Mouse (Mus musculus): ENCODE results near the gene Clic4. TPM values are rescaled to one million over a fixed set of nuclear protein-coding genes. Genes with fewer than 3 reads are reported as not detected.

The Clic4 gene
- polyA plus RNA-seq, 1 experiment from 2014 or later: 200 TPM

DNA sequence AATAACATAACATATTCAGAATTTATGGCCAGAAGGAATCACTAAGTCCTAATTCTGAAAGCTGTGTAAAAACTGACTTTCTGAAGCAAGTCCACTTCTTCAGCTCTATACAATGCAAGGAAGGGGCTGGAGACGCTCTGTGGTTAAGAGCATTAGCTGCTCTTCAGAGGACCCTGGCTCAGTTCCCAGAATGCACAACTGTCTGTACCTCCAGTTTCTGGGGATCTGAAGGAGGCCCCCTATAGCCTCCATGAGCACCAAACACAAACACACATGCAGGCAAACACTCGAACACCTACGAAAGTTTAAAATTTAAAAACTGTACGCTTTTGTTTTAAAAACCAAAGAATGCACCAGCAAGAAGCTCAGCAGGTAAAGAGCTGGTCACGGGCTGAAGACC lies 31.5 kb downstream of the Clic4 start:
- peaks cover 24% of the 10 kb centered on the region for H3K36me3 ChIP-seq
- no peaks in the 10 kb centered on the region for H3K9me3 ChIP-seq (replicated peaks)
- H3K4me3 ChIP-seq (replicated peaks): no peak overlapping the region
- 69% methylated on average over 5 of the region's 5 CpGs for WGBS
- H3K9ac ChIP-seq: no peak overlapping the region
- H3K27me3 ChIP-seq: no peaks in the 10 kb centered on the region
- no peak for ATAC-seq (replicated peaks; ENCODE audit: low FRiP score)
- H3K27ac ChIP-seq: peak overlapping the region; percentile 83
- no peak overlapping the region for H3K4me2 ChIP-seq
- H3K4me1 ChIP-seq: peaks cover 71% of the 10 kb centered on the region

- H3K9me3 ChIP-seq (replicated peaks): no peaks in the 10 kb centered on the region
- H3K4me1 ChIP-seq: peaks cover 70% of the 10 kb centered on the region
- no peaks in the 10 kb centered on the region for H3K27me3 ChIP-seq
- no peak overlapping the region for H3K4me2 ChIP-seq
- H3K36me3 ChIP-seq: peaks cover 29% of the 10 kb centered on the region
- peak overlapping the region; percentile 83 for H3K27ac ChIP-seq
- 76% methylated on average over 3 of the region's 3 CpGs for WGBS
- no peak overlapping the region for H3K4me3 ChIP-seq (replicated peaks)
- no peak overlapping the region for H3K9ac ChIP-seq
- ATAC-seq (replicated peaks; ENCODE audit: low FRiP score): no peak
Observed at GRCm38 (mm10) chr4:135240329-135240728, 32.3 kb downstream of the Clic4 start.

DNA sequence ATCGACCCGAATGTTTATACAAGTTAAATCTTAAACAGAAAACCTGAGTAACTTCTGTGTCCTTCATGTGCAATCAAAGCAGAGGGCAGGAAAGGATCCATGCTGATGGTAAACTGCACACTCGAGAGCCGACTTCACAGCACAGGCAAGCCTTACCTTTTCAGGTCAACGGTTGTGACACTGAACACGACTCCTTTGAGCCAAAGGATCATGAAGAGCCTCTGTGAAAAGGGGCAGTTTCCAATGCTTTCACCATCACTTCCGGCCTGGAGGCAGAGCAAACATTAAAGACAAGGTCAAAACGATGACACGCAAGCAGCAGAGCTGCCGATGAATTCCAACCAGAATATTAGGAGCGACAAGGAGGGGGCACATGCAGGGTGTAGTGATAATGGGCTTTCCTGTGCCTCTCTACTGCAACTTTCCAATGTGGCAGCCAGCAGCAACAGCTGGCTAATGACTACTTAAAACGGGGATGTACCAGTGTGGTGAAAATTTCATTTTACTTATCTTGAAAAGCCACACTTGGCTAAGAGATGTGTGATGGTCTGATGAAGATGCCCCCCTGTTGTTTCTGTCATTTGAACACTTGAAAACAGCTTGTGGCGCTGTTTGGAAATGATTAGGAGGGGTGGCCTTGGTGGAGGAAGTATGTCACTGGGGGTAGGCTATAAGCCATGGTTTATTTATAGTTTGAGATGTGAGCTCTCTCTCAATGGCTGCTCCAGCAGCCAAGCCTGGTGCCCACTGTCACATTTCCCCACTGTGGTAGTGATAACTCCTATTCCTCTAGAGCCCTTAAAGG lies 33.7 kb downstream of the Clic4 start:
- Histone ChIP-seq H3K36me3 (peaks cover 29% of the 10 kb centered on the region), H3K4me2 (no peak overlapping the region), H3K27me3 (no peaks in the 10 kb centered on the region), H3K27ac (peak overlapping the region; percentile 52; the same call in 1 of the 2 replicates), H3K9ac (no peak overlapping the region), H3K9me3 (replicated peaks) (no peaks in the 10 kb centered on the region), H3K4me1 (peaks cover 64% of the 10 kb centered on the region), H3K4me3 (replicated peaks) (no peak overlapping the region)
- 54% methylated on average over 13 of the region's 13 CpGs for WGBS
- no peak for ATAC-seq (replicated peaks; ENCODE audit: low FRiP score)

GRCm38 (mm10) chr4:135236658-135237057 lies 36.0 kb downstream of the Clic4 start:
- H3K9me3 ChIP-seq (replicated peaks): no peaks in the 10 kb centered on the region
- no peak overlapping the region for H3K9ac ChIP-seq
- WGBS: 87% methylated on average over 4 of the region's 4 CpGs
- H3K36me3 ChIP-seq: peaks cover 32% of the 10 kb centered on the region
- H3K27ac ChIP-seq: no peak overlapping the region; the same call in 1 of the 2 replicates
- H3K4me1 ChIP-seq: peaks cover 53% of the 10 kb centered on the region
- H3K27me3 ChIP-seq: no peaks in the 10 kb centered on the region
- H3K4me2 ChIP-seq: no peak overlapping the region
- ATAC-seq (replicated peaks; ENCODE audit: low FRiP score): no peak
- no peak overlapping the region for H3K4me3 ChIP-seq (replicated peaks)

- 69% methylated on average over 8 of the region's 8 CpGs for WGBS
- no peak overlapping the region for H3K27ac ChIP-seq
- no peaks in the 10 kb centered on the region for H3K9me3 ChIP-seq (replicated peaks)
- peaks cover 32% of the 10 kb centered on the region for H3K36me3 ChIP-seq
- ATAC-seq (replicated peaks; ENCODE audit: low FRiP score): no peak
- peaks cover 48% of the 10 kb centered on the region for H3K4me1 ChIP-seq
- H3K9ac ChIP-seq: no peak overlapping the region
- no peak overlapping the region for H3K4me3 ChIP-seq (replicated peaks)
- no peak overlapping the region for H3K4me2 ChIP-seq
- no peaks in the 10 kb centered on the region for H3K27me3 ChIP-seq
Observed at GRCm38 (mm10) chr4:135235546-135235945, 37.1 kb downstream of the Clic4 start.

DNA sequence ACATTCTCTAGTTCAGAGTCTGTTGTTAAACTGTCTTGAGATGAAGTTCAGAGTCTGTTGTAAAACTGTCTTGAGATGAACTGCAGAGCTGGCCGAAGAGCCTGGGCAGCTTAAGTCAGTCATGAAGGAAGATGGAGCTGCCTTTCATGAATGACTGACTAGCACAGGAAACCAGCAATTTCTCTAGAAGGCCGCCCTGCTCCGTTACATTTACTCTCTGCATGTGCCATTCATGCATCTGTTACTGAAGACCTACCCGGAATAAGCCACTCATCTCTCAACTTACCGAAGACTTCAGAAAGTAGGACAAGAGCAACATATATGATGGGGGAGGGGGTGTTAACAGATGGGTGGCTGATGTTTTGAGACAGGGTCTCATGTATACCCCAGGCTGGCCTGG lies 40.1 kb downstream of the Clic4 start:
- H3K9ac ChIP-seq: no peak overlapping the region
- no peaks in the 10 kb centered on the region for H3K9me3 ChIP-seq (replicated peaks)
- H3K4me1 ChIP-seq: peaks cover 24% of the 10 kb centered on the region
- H3K27ac ChIP-seq: peak overlapping the region; percentile 58; the same call in 1 of the 2 replicates
- no peak overlapping the region for H3K4me2 ChIP-seq
- H3K27me3 ChIP-seq: no peaks in the 10 kb centered on the region
- no peak for ATAC-seq (replicated peaks; ENCODE audit: low FRiP score)
- 43% methylated on average over 5 of the region's 5 CpGs for WGBS
- H3K4me3 ChIP-seq (replicated peaks): no peak overlapping the region
- H3K36me3 ChIP-seq: peaks cover 23% of the 10 kb centered on the region

DNA sequence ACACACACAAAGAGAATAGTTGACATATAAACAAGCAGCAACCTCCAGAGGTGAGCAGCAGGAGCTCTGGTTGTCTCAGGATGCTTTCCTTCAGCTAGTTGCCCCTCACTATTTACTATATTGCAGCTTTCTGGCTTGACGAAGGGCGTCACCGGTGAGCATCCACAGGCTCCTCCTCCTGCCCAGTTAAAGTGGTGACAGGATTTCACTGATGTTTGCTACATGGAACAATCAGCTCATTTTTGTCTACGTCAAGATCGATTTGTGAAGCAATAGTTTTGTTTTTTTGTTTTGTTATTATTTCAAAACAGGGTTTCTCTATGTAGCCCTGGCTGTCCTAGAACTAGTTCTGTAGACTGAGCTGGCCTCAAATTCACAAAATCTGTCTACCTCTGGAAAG lies 41.1 kb downstream of the Clic4 start:
- H3K4me2 ChIP-seq: no peak overlapping the region
- H3K9ac ChIP-seq: no peak overlapping the region
- H3K36me3 ChIP-seq: peaks cover 13% of the 10 kb centered on the region
- no peak overlapping the region for H3K4me3 ChIP-seq (replicated peaks)
- H3K27me3 ChIP-seq: no peaks in the 10 kb centered on the region
- peaks cover 24% of the 10 kb centered on the region for H3K4me1 ChIP-seq
- 86% methylated on average over 5 of the region's 5 CpGs for WGBS
- no peaks in the 10 kb centered on the region for H3K9me3 ChIP-seq (replicated peaks)
- no peak for ATAC-seq (replicated peaks; ENCODE audit: low FRiP score)
- no peak overlapping the region for H3K27ac ChIP-seq

- Histone ChIP-seq H3K27ac (no peak overlapping the region), H3K4me2 (no peak overlapping the region), H3K36me3 (peaks cover 12% of the 10 kb centered on the region), H3K4me3 (replicated peaks) (no peak overlapping the region), H3K4me1 (peaks cover 23% of the 10 kb centered on the region), H3K9me3 (replicated peaks) (no peaks in the 10 kb centered on the region), H3K9ac (no peak overlapping the region), H3K27me3 (no peaks in the 10 kb centered on the region)
- no peak for ATAC-seq (replicated peaks; ENCODE audit: low FRiP score)
- 76% methylated on average over 3 of the region's 3 CpGs for WGBS
Observed at GRCm38 (mm10) chr4:135231136-135231535, 41.5 kb downstream of the Clic4 start.

GRCm38 (mm10) chr4:135230661-135231060 lies 42.0 kb downstream of the Clic4 start:
- no peaks in the 10 kb centered on the region for H3K9me3 ChIP-seq (replicated peaks)
- no peaks in the 10 kb centered on the region for H3K27me3 ChIP-seq
- no peak overlapping the region for H3K9ac ChIP-seq
- 84% methylated on average over 5 of the region's 5 CpGs for WGBS
- H3K36me3 ChIP-seq: peaks cover 12% of the 10 kb centered on the region
- no peak overlapping the region for H3K4me2 ChIP-seq
- peaks cover 19% of the 10 kb centered on the region for H3K4me1 ChIP-seq
- H3K4me3 ChIP-seq (replicated peaks): no peak overlapping the region
- no peak for ATAC-seq (replicated peaks; ENCODE audit: low FRiP score)
- H3K27ac ChIP-seq: no peak overlapping the region

DNA sequence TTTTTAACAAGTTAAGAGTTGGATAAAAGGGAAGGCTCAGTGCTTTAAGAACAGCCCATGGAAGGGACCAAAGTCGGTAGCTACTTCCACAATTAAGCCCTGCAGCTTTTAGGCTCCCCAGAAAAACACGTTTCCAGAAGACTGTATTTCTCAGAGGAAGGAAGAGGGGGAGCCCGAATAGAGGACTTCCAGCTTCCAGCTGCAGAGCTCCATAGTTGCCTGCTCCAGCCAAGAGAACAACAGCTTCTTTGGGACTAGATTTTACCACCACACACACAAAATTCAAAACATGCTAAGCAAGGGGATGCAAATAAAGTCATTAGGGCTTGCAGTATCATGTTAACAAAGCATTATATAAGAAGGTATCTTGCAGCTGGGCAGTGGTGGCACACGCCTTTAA lies 42.7 kb downstream of the Clic4 start:
- Histone ChIP-seq H3K4me3 (replicated peaks) (no peak overlapping the region), H3K36me3 (peaks cover 17% of the 10 kb centered on the region), H3K9me3 (replicated peaks) (no peaks in the 10 kb centered on the region), H3K9ac (no peak overlapping the region), H3K4me1 (peaks cover 14% of the 10 kb centered on the region), H3K27ac (no peak overlapping the region), H3K4me2 (no peak overlapping the region), H3K27me3 (no peaks in the 10 kb centered on the region)
- no peak for ATAC-seq (replicated peaks; ENCODE audit: low FRiP score)
- WGBS: 66% methylated on average over 4 of the region's 4 CpGs

DNA sequence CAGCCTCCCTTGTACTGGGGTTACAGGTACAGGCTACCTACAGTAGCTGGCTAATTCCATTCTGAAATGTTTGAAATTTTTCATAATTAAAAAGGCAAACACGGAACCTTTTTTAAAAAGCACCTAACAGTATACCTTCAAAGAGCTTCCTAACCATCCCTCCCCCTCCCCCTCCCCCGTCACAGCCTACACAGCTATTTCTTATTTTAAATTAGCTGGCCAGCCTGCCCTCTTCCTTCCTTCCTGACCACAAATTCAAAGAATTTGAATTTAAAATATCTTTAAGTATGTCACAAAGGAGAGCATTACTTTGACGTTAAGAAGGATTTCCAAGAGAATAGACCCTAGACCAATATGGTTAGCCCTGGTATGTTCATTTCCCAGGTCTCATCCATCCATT lies 44.5 kb downstream of the Clic4 start:
- H3K27ac ChIP-seq: no peak overlapping the region
- no peak overlapping the region for H3K9ac ChIP-seq
- H3K27me3 ChIP-seq: no peaks in the 10 kb centered on the region
- no peak for ATAC-seq (replicated peaks; ENCODE audit: low FRiP score)
- WGBS: 81% methylated on average over 3 of the region's 3 CpGs
- no peak overlapping the region for H3K4me2 ChIP-seq
- H3K36me3 ChIP-seq: peaks cover 31% of the 10 kb centered on the region
- no peak overlapping the region for H3K4me3 ChIP-seq (replicated peaks)
- peaks cover 14% of the 10 kb centered on the region for H3K4me1 ChIP-seq
- H3K9me3 ChIP-seq (replicated peaks): no peaks in the 10 kb centered on the region

DNA sequence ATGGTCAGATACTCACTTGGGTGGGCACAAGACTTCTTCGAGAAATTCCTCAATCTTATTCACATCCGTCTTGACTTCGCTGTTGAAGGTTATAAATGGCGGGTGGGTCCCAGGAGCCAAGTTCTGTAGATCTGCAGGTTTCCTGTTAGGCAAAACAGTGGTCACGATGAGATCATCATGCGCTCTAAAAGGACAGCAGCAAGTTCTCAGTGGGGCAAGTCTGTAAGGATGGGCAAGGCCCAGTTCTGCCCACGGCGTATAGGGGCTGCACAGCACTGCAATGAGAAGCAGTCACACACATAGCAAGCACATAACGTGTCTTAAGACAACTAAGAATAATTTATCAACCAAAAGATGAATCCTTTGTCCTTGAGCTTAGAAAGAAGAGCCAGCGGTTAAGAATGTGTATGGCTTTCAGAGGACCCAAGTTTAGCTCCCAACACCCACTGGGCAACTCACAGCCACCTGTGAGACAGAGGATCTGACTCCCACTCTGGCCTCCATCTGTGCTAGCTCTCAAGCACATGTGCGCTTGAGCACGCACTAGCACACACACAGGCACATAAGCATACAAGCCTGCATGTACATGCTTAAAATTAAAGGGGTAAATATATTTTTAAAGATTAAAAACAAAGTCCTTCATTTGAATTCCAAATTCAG lies 46.5 kb downstream of the Clic4 start:
- H3K36me3 ChIP-seq: peaks cover 50% of the 10 kb centered on the region
- no peak overlapping the region for H3K27ac ChIP-seq
- 90% methylated on average over 12 of the region's 12 CpGs for WGBS
- H3K27me3 ChIP-seq: no peaks in the 10 kb centered on the region
- H3K4me1 ChIP-seq: peaks cover 4% of the 10 kb centered on the region; the same call in 1 of the 2 replicates
- no peak overlapping the region for H3K4me3 ChIP-seq (replicated peaks)
- H3K9ac ChIP-seq: no peak overlapping the region
- H3K4me2 ChIP-seq: no peak overlapping the region
- no peak for ATAC-seq (replicated peaks; ENCODE audit: low FRiP score)
- H3K9me3 ChIP-seq (replicated peaks): no peaks in the 10 kb centered on the region

Data from kidney, embryonic 15.5 days (tissue).